Mouse (Mus musculus) spleen, adult 2 months (tissue): ENCODE measurements around the gene Colgalt1.

Experiments
- CTCF ChIP-seq: fragments of 200-500 bp; IDR thresholded peaks from 2 replicates; pipeline ENCODE4 v1.5.1; 2011; ENCODE audit warnings: mild to moderate bottlenecking, inconsistent platforms; ENCODE audit not compliant: insufficient read depth, insufficient read length, insufficient replicate concordance; ENCODE audit errors: extremely low read depth
- POLR2A ChIP-seq: fragments of 200-500 bp; IDR thresholded peaks from 2 replicates; pipeline ENCODE4 v1.6.1; 2011; ENCODE audit warnings: low read depth, low read length, inconsistent platforms

DNA sequence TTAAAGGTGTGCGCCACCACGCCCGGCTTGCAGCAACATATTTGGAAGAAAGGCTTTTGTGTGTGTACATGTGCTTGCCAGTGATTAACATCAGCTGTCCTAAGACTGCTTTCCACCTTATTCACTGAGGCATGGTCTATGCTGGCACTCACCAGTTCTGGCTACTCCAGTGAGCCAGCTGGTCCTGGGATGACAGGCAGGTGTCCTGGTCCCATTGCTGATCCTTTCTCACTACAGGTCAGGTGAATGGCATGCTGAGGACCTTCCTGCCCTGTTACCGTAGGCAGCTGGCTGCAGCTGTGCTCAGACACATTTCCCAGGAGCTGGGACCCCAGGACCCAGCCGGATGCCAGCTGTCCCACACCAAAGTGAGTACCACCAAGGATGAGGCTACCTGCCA is 12.0 kb upstream of the Colgalt1 start:
- TF ChIP-seq CTCF (no peak), POLR2A (no peak)
